Comparison of ENCODE assay signal across 8 mouse cellular contexts in the genomic region with DNA sequence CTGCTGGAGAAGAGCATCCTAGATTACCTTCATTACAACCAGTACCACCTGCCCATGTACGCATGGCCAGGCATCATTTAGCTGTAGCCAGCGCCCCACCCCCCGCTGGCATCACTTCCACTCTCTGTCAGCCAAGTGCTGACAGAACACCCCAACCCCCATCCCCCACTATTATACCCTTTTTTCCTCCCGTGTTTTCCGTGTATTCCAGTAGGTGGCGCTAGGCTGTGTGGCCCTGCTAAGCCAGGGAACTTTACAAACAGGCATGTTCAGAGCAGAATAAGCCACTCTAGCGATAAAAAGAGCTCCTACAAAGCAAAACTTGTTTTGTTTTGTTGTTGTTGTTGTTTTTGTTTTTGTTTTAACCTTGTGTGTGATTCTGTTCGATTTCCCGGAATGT. TPM values are rescaled to one million over a fixed set of nuclear protein-coding genes. Genes with fewer than 3 reads are reported as not detected.
A peak's percentile ranks its signal among the peaks of the same experiment; 100 is the strongest.
DNase-seq lines count a peak whose midpoint lies in the region; ATAC-seq and TF ChIP-seq lines count a peak whose summit lies in the region.

No protein-coding gene starts in this region.

- H3K27ac ChIP-seq in lung, embryonic 14.5 days (ENCODE audit: low read depth): no peak overlapping the region

- peak; percentile 81 for TF ChIP-seq CTCF in lung, embryonic 14.5 days (IDR thresholded peaks at IDR 0.05; ENCODE audit: low read depth)

- no peaks in the 10 kb centered on the region for H3K9me3 ChIP-seq in lung, embryonic 14.5 days (ENCODE audit: low read depth, low read length)

- no peaks in the 10 kb centered on the region for H3K36me3 ChIP-seq in lung, embryonic 14.5 days (ENCODE audit: insufficient read depth)

- H3K4me1 ChIP-seq in lung, embryonic 14.5 days (ENCODE audit: insufficient read depth): no peaks in the 10 kb centered on the region

- ATAC-seq in inflammation-experienced regulatory T-cells, adult 6 months: peak; percentile 88
- 0 out of 2 replicates have a peak, but pooled peaks have one; percentile 14 for ATAC-seq in lung, embryonic 14.5 days (ENCODE audit: insufficient read depth)

- H3K4me2 ChIP-seq in lung, embryonic 14.5 days: no peak overlapping the region

- H3K9ac ChIP-seq in lung, embryonic 14.5 days: no peak overlapping the region

- no peak overlapping the region for H3K4me3 ChIP-seq in lung, embryonic 14.5 days (ENCODE audit: low read depth, low read length)

- peaks cover 48% of the 10 kb centered on the region for H3K27me3 ChIP-seq in lung, embryonic 14.5 days (ENCODE audit: insufficient read depth, low read length)

- 2% methylated on average over 9 of the region's 9 CpGs for WGBS in lung, embryonic 14.5 days

- peak; percentile 27 for DNase-seq in kidney, adult 18-20 months
- DNase-seq in kidney, adult 11 months: no peak
- DNase-seq in MEL-GATA-1-ER (ENCODE audit: extremely low read depth, low read depth): peak; percentile 62
- DNase-seq in cerebellum, postnatal 25 days: peak; percentile 32 to 63
- DNase-seq in lung, embryonic 14.5 days: peak; percentile 77
- DNase-seq in right cerebral cortex, postnatal 14 days: peak; percentile 37
- DNase-seq in urinary bladder, postnatal 4 days (ENCODE audit: low spot score in 2 of 2): no peak

RNA-seq across cellular contexts. Expression of a gene that starts 7.0 kb away (rescaled TPM):
- polyA plus RNA-seq in inflammation-experienced regulatory T-cells, adult 6 months (2017; shearing (Covaris generic)): not detected
- 0.11 and 0.13 TPM in 2 replicates for polyA plus RNA-seq in lung, embryonic 14.5 days (2014; fragmentation: Nextera tagmentation; extraction: Ambion mirVana)

Comparison
In these comparisons a context has a peak if more than half of its experiments do, and no peak if none do; other contexts are left out.
1. DNase-seq: peak in kidney, adult 18-20 months (single experiment), MEL-GATA-1-ER (single experiment), cerebellum, postnatal 25 days (2 of 2), lung, embryonic 14.5 days (single experiment) and right cerebral cortex, postnatal 14 days (single experiment); none in kidney, adult 11 months (single experiment) and urinary bladder, postnatal 4 days (0 of 2).